Mouse (Mus musculus) intestine, embryonic 15.5 days (tissue): ENCODE data around the gene Slc39a13. TPM values are rescaled to one million over a fixed set of nuclear protein-coding genes. Genes with fewer than 3 reads are reported as not detected.

ENCODE experiments used
- ATAC-seq: fragments of 200-750 bp; cut with Nextera tagmentation; 2 replicates; pipeline ENCODE4 v1.8.0; 2017; ENCODE audit warnings: moderate TSS enrichment, moderate library complexity
- H3K27ac ChIP-seq: fragments of 300-500 bp; sonication (generic); 2 replicates; pipeline ENCODE4 v1.5.1; 2015; ENCODE audit warnings: mild to moderate bottlenecking, inconsistent platforms
- H3K27me3 ChIP-seq: fragments of 300-500 bp; sonication (generic); replicated peaks from 2 replicates; pipeline ENCODE4 v1.6.1; 2015; ENCODE audit warnings: inconsistent platforms
- H3K36me3 ChIP-seq: fragments of 300-500 bp; sonication (generic); 2 replicates; pipeline ENCODE4 v1.6.1; 2015; ENCODE audit warnings: inconsistent platforms
- H3K4me1 ChIP-seq: fragments of 300-500 bp; sonication (generic); replicated peaks from 2 replicates; pipeline ENCODE4 v1.6.1; 2015; ENCODE audit warnings: inconsistent platforms
- H3K4me2 ChIP-seq: fragments of 300-500 bp; sonication (generic); replicated peaks from 2 replicates; pipeline ENCODE4 v1.6.1; 2015; ENCODE audit warnings: mild to moderate bottlenecking, inconsistent platforms
- H3K4me3 ChIP-seq: fragments of 300-500 bp; sonication (generic); replicated peaks from 2 replicates; pipeline ENCODE4 v1.5.1; 2015; ENCODE audit warnings: inconsistent platforms
- H3K9ac ChIP-seq: fragments of 300-500 bp; sonication (generic); 2 replicates; pipeline ENCODE4 v1.6.1; 2015; ENCODE audit warnings: inconsistent platforms
- H3K9me3 ChIP-seq: fragments of 300-500 bp; sonication (generic); 2 replicates; pipeline ENCODE4 v1.6.1; 2016; ENCODE audit warnings: inconsistent platforms
- WGBS: fragments of 180-500 bp; shearing (Covaris S2); methylation state at CpG from one replicate; pipeline ENCODE4 v1.1.7; 2015; 5-methylcytosine and 5-hydroxymethylcytosine counted together
- polyA plus RNA-seq: library from polyadenylated mRNA; unstranded; fragments of >200 nt; fragmentation: Nextera tagmentation; extraction: Ambion mirVana; gene quantifications from 2 replicates; pipeline ENCODE4 v1.2.1, GENCODE M21; 2015

The Slc39a13 gene
- polyA plus RNA-seq, 1 experiment from 2014 or later = 26.5 TPM

DNA sequence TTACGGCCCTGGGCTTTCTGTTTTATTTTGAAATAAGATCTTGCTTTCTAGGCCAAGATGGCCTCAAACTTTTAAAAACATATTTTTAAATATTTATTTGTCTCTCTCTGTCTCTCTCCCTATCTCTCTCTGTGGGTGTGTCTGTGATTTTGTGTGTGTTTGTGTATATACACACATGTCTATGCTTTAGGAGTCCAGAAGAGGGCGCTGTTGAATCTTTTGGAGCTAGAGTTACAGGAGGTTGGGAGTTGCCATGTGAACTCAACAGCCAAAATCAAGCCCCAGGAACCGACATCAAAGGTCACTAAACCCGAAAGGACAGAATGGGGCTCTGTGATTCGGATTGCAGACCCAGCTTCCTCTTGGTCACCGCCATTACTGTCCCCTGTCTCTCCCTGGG lies 40.2 kb upstream of the Slc39a13 start:
- H3K9ac ChIP-seq = no peak overlapping the region
- ATAC-seq = no peak
- no peaks in the 10 kb centered on the region for H3K36me3 ChIP-seq
- H3K4me1 ChIP-seq = peaks cover 3% of the 10 kb centered on the region
- H3K9me3 ChIP-seq = no peaks in the 10 kb centered on the region
- WGBS = 79% methylated on average over 6 of the region's 6 CpGs
- no peaks in the 10 kb centered on the region for H3K27me3 ChIP-seq
- H3K4me3 ChIP-seq = no peak overlapping the region
- H3K4me2 ChIP-seq = no peak overlapping the region
- H3K27ac ChIP-seq = no peak overlapping the region

DNA sequence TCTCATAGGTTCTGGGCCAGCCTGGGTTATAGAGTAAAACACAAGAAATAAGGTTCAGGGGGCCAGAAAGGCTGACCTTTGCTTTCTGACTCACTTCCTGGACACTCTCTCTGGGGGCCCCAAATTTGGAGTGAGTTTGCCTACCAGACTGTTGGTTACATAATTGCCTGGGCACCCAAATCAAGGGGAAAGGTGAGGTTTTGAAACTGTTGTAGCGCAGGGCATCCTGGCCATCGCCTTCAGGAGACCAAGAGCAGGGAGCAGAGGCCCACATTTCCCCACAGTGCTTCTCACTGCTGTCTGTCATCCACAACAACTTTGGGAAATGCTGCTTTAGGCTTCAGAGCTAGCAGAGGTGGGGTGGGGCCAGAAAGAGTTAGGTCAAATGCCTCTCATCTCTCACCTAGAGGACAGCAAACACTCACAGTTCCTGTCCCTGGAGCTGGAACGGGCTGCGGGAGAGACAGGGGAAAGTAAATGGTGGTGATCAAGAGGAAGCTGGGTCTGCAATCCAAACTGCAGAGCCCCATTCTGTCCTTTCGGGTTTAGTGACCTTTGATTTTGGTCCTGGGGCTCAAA lies 39.7 kb upstream of the Slc39a13 start:
- H3K4me1 ChIP-seq = no peaks in the 10 kb centered on the region
- WGBS = 86% methylated on average over 5 of the region's 5 CpGs
- H3K27me3 ChIP-seq = no peaks in the 10 kb centered on the region
- H3K9me3 ChIP-seq = no peaks in the 10 kb centered on the region
- ATAC-seq = no peak
- no peak overlapping the region for H3K9ac ChIP-seq
- no peak overlapping the region for H3K4me3 ChIP-seq
- H3K27ac ChIP-seq = no peak overlapping the region
- H3K4me2 ChIP-seq = no peak overlapping the region
- no peaks in the 10 kb centered on the region for H3K36me3 ChIP-seq

DNA sequence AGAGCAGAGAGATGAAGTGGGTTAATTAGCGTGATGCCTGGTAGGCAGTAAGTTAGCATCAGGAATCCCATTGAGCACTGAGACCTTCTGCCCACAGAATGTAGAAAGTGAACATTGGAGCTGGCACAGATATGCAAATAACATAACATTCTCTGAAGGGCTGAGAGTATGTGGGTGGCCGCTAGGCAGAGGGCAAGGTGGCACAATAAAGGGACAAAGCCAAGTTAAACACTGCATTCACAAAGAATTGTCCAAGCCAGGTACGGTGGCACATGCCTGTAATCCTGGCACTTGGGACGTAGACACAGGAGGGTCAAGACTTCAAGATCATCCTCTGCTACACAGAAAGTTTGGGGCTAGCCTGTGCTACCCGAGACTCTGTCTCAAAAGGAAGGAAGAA lies 39.0 kb upstream of the Slc39a13 start:
- Histone ChIP-seq H3K4me3 (no peak overlapping the region), H3K27ac (no peak overlapping the region), H3K36me3 (no peaks in the 10 kb centered on the region), H3K4me2 (no peak overlapping the region), H3K27me3 (no peaks in the 10 kb centered on the region), H3K4me1 (no peaks in the 10 kb centered on the region), H3K9ac (no peak overlapping the region), H3K9me3 (no peaks in the 10 kb centered on the region)
- ATAC-seq = no peak
- WGBS = 81% methylated on average over 5 of the region's 5 CpGs

DNA sequence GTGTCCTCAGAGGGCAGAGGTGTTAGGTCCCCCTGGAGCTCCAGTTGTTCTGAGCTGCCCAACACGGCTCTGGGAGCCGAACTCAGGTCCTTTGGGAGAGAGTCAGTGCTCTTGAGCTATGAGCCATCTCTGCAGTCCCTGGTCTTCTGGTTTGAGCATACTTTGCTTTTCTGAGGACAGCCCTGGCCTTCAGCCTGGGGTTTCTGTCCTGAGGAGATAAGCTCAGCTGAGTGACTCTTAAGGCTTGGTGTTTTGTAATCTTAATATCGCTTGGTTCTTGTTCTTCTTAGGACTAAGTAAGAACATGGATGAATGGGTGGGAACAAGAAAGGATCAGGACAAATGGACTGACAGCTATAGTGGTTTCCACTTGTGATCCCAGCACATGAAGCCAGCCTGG lies 37.9 kb upstream of the Slc39a13 start:
- no peak for ATAC-seq
- no peak overlapping the region for H3K4me3 ChIP-seq

DNA sequence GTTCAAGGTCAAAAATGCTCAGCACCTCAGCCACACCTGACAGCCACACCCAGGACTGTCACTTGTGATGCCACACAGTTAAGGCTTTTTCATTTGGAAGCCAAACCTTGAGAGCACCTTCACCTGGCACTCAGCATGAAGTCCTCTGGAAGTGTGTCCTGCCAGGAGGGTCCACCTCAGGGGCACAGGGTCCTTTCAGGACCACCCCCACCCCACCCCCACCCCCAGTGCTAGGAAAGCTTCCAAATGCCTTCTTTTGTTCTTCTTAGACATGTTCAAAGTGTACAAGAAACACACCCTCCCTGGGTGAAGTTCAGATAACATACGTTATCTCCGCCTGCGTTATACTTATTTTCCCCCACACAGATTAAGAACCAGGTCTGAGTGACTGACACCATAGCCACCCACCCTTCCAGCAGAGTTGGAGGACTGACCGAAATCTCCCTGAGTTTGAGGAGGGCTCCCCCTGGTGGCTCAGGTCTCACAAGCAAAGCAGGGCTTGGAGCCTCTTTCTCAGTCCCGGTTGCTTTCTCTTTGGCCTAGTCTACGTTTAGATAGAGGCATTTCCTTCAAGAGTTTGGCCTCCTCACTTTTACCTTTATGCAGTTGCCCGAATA lies 31.0 kb upstream of the Slc39a13 start:
- Histone ChIP-seq H3K4me1 (no peaks in the 10 kb centered on the region), H3K9me3 (no peaks in the 10 kb centered on the region), H3K4me3 (no peak overlapping the region), H3K9ac (no peak overlapping the region), H3K36me3 (no peaks in the 10 kb centered on the region), H3K27me3 (no peaks in the 10 kb centered on the region), H3K4me2 (no peak overlapping the region), H3K27ac (no peak overlapping the region)
- 8% methylated on average over 7 of the region's 7 CpGs for WGBS
- ATAC-seq = peak; percentile 91

More for the DNA sequence above, 37.9 kb upstream of the Slc39a13 start:
- Histone ChIP-seq H3K4me1 (no peaks in the 10 kb centered on the region), H3K9me3 (no peaks in the 10 kb centered on the region), H3K36me3 (no peaks in the 10 kb centered on the region), H3K27ac (no peak overlapping the region), H3K4me2 (no peak overlapping the region), H3K9ac (no peak overlapping the region), H3K27me3 (no peaks in the 10 kb centered on the region)
- 77% methylated on average over 3 of the region's 3 CpGs for WGBS

DNA sequence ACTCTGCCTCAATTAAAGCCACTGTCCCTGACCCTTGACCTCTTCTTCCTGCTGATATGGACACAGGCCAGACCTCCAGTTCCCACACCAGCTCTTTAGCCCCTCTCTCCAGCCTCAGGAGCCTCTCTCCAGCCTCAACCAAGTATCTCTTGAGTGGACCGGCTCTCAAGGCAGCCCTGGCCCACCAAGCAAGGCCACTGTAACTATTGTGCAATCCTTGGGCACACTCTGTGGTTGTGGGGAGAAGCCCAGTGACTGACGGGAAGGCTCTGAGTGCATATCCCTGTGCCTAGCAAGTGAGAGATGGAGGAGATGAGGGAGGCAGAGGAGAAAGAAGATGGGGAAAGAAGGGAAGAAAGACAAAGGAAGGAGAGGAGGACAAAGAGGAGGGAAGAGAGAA lies 27.9 kb upstream of the Slc39a13 start:
- no peaks in the 10 kb centered on the region for H3K36me3 ChIP-seq
- H3K4me1 ChIP-seq = no peaks in the 10 kb centered on the region
- H3K27me3 ChIP-seq = no peaks in the 10 kb centered on the region
- no peak overlapping the region for H3K4me3 ChIP-seq
- H3K9me3 ChIP-seq = no peaks in the 10 kb centered on the region
- H3K4me2 ChIP-seq = no peak overlapping the region
- WGBS = 69% methylated on average over 2 of the region's 2 CpGs
- no peak overlapping the region for H3K27ac ChIP-seq
- no peak overlapping the region for H3K9ac ChIP-seq
- no peak for ATAC-seq

DNA sequence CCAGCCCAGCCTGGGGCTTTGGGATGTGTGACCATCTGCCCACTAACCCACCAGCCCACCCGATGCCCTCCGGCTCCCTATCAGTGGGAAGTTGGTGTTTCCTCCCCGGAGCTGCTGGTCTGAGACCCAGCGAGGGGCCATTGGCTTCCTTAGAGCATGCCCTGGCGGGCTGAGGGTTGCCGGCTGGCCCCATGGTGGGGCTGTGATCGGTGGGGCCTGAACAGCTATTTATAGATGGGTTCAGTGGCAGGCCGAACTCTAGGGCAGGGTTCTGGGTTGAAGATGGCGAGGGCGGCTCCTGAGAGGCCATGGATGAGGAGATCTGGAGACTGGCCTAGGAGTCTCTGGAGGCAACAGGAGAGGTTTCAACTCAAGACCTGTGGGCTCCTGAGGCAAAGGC lies 26.8 kb upstream of the Slc39a13 start:
- Histone ChIP-seq H3K27ac (no peak overlapping the region), H3K27me3 (no peaks in the 10 kb centered on the region), H3K9me3 (no peaks in the 10 kb centered on the region), H3K4me1 (no peaks in the 10 kb centered on the region), H3K4me3 (0 out of 2 replicates have a peak overlapping the region, but pooled peaks have one; percentile 6), H3K9ac (no peak overlapping the region), H3K4me2 (no peak overlapping the region), H3K36me3 (no peaks in the 10 kb centered on the region)
- ATAC-seq = no peak
- 83% methylated on average over 10 of the region's 10 CpGs for WGBS

DNA sequence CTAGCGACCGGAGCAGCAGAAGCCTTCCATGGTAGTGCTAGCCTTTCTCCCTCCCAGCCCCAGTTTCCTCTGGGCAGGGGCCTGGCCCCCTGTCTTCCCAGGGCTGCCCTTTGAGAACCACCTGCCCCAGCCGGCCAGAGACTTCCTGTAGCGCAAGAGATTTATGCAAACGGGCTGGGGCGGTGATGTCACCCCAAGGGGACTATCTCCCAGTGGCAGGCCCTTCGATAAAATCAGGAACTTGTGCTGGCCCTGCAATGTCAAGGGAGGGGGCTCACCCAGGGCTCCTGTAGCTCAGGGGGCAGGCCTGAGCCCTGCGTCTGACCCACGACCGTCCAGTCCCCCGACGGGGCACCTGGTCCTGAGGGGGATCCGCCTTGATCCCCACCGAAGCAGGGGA lies 26.3 kb upstream of the Slc39a13 start:
- Histone ChIP-seq H3K36me3 (no peaks in the 10 kb centered on the region), H3K4me3 (0 out of 2 replicates have a peak overlapping the region, but pooled peaks have one; percentile 6), H3K4me1 (no peaks in the 10 kb centered on the region), H3K9ac (no peak overlapping the region), H3K27me3 (no peaks in the 10 kb centered on the region), H3K27ac (no peak overlapping the region), H3K4me2 (no peak overlapping the region), H3K9me3 (no peaks in the 10 kb centered on the region)
- no peak for ATAC-seq
- WGBS = 63% methylated on average over 14 of the region's 14 CpGs

DNA sequence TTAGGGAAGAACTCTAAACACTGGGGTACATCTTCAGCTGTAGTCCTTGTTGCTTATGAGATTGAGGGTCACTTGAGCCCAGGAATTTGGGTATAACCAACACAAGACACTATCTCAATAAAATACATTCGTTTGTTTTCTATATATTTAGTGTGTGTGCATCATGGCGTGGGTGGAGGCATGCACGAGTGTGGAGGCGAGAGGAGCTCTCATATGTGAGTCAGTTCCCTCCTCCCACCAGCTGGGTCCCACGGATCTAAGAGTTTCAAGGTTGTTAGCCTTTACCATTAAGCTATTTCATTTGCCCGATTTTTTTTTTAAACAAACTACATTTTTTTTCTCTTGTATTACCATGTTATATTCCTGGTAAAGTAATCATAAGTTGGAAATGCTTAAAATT lies 20.6 kb upstream of the Slc39a13 start:
- 74% methylated on average over 6 of the region's 6 CpGs for WGBS
- H3K9me3 ChIP-seq = no peaks in the 10 kb centered on the region
- no peak overlapping the region for H3K9ac ChIP-seq
- H3K4me3 ChIP-seq = no peak overlapping the region
- no peak for ATAC-seq
- H3K4me2 ChIP-seq = no peak overlapping the region
- no peaks in the 10 kb centered on the region for H3K4me1 ChIP-seq
- H3K27ac ChIP-seq = no peak overlapping the region
- no peaks in the 10 kb centered on the region for H3K27me3 ChIP-seq
- H3K36me3 ChIP-seq = no peaks in the 10 kb centered on the region

DNA sequence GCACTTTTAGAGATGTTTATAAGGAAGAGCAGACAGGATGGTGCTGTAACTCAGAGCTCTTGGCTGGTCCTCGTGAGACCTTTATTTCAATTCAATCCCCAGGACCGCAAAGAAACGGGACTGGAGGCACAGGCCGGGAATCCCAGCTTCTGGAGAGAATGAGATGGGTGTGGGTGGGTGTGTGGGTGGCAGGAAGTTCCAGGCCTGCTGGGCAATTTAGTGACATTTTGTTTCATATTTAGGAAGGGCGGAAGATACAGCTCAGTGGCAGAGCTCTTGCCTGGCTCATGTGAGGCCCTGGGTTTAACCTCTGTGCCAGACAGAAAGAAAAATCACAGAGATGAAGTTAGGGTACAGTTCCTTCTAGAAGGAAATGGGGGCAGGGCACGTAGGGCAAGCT lies 20.0 kb upstream of the Slc39a13 start:
- 72% methylated on average over 6 of the region's 6 CpGs for WGBS

DNA sequence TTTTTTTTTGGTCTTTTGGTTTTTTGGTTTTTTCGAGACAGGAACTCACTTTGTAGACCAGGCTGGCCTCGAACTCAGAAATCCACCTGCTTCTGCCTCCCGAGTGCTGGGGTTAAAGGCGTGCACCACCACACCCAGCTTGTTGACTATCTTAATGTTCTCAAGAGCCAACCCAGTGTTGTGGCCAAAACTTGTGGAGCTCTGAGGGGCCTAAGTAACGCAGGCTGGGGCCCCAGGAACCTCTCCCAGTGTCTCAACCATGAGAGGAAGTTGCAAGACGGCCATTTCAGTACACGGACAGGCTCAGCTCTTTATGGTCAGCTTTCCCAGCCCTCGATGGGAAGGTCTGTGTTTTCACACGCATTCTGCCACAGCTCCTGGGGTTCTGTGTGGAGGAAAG lies 18.8 kb upstream of the Slc39a13 start:
- no peak overlapping the region for H3K4me2 ChIP-seq
- 84% methylated on average over 9 of the region's 9 CpGs for WGBS
- no peaks in the 10 kb centered on the region for H3K9me3 ChIP-seq
- no peaks in the 10 kb centered on the region for H3K4me1 ChIP-seq
- no peak overlapping the region for H3K27ac ChIP-seq
- no peak overlapping the region for H3K4me3 ChIP-seq
- H3K9ac ChIP-seq = no peak overlapping the region
- no peaks in the 10 kb centered on the region for H3K27me3 ChIP-seq
- no peak for ATAC-seq
- H3K36me3 ChIP-seq = no peaks in the 10 kb centered on the region

More for the DNA sequence above, 20.0 kb upstream of the Slc39a13 start:
- H3K36me3 ChIP-seq = no peaks in the 10 kb centered on the region
- ATAC-seq = no peak
- no peaks in the 10 kb centered on the region for H3K9me3 ChIP-seq
- no peaks in the 10 kb centered on the region for H3K27me3 ChIP-seq
- no peaks in the 10 kb centered on the region for H3K4me1 ChIP-seq
- H3K27ac ChIP-seq = no peak overlapping the region
- no peak overlapping the region for H3K4me2 ChIP-seq
- H3K4me3 ChIP-seq = no peak overlapping the region
- no peak overlapping the region for H3K9ac ChIP-seq

DNA sequence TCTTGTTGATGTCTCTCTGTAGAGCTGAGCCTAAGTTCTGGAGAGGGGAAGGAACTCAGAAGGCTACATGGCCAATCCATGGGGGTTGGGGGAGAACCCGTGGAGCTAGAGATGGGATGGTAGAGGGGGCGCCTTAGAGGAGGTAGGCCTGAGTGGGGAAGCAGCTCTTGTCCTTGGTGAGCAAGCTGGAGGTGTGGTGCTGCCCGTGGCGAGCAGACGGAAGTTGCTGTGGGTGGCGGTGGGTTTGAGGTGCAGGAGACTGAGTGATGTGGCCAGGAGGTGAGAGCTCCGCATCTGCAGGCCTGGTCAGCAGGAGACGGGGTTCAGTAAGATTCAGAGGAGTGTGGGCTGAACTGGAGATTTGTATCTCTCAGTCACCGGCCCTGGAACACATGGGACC lies 17.2 kb upstream of the Slc39a13 start:
- WGBS = 78% methylated on average over 9 of the region's 9 CpGs
- no peaks in the 10 kb centered on the region for H3K27me3 ChIP-seq
- H3K27ac ChIP-seq = no peak overlapping the region
- no peak overlapping the region for H3K4me3 ChIP-seq
- no peaks in the 10 kb centered on the region for H3K9me3 ChIP-seq
- ATAC-seq = no peak
- H3K36me3 ChIP-seq = no peaks in the 10 kb centered on the region
- H3K4me2 ChIP-seq = no peak overlapping the region
- H3K4me1 ChIP-seq = no peaks in the 10 kb centered on the region
- H3K9ac ChIP-seq = no peak overlapping the region
